Mouse (Mus musculus) stomach, embryonic 16.5 days (tissue): ENCODE measurements around the gene Naa25. TPM values are rescaled to one million over a fixed set of nuclear protein-coding genes. Genes with fewer than 3 reads are reported as not detected.

Experiments used
- ATAC-seq: fragments of 200-750 bp; cut with Nextera tagmentation; 2 replicates; pipeline ENCODE4 v1.8.0; 2017; ENCODE audit warnings: moderate number of reproducible peaks, moderate TSS enrichment; ENCODE audit not compliant: insufficient read depth, low FRiP score
- H3K27ac ChIP-seq: fragments of 300-500 bp; sonication (generic); 2 replicates; pipeline ENCODE4 v1.5.1; 2014; ENCODE audit warnings: low read length
- H3K27me3 ChIP-seq: fragments of 300-500 bp; sonication (generic); 2 replicates; pipeline ENCODE4 v1.6.1; 2014; ENCODE audit warnings: low read length, control low read depth, mixed read lengths; ENCODE audit not compliant: control insufficient read depth, insufficient read depth
- H3K36me3 ChIP-seq: fragments of 300-500 bp; sonication (generic); 2 replicates; pipeline ENCODE4 v1.6.1; 2014; ENCODE audit warnings: low read length; ENCODE audit not compliant: control insufficient read depth, insufficient read depth
- H3K4me1 ChIP-seq: fragments of 300-500 bp; sonication (generic); 2 replicates; pipeline ENCODE4 v1.6.1; 2014; ENCODE audit warnings: low read length, control low read depth, mixed read lengths; ENCODE audit not compliant: control insufficient read depth, insufficient read depth
- H3K4me2 ChIP-seq: fragments of 300-500 bp; sonication (generic); 2 replicates; pipeline ENCODE4 v1.6.1; 2014; ENCODE audit warnings: low read depth, low read length, mixed read lengths
- H3K4me3 ChIP-seq: fragments of 300-500 bp; sonication (generic); replicated peaks from 2 replicates; pipeline ENCODE4 v1.5.1; 2014; ENCODE audit warnings: mild to moderate bottlenecking, low read length
- H3K9ac ChIP-seq: fragments of 300-500 bp; sonication (generic); 2 replicates; pipeline ENCODE4 v1.6.1; 2014; ENCODE audit warnings: low read length
- H3K9me3 ChIP-seq: fragments of 300-500 bp; sonication (generic); replicated peaks from 2 replicates; pipeline ENCODE4 v1.6.1; 2016; ENCODE audit warnings: low read length, control low read depth; ENCODE audit not compliant: control insufficient read depth
- WGBS: fragments of 180-500 bp; shearing (Covaris S2); extraction: QIAGEN DNeasy Blood & Tissue Kit; methylation state at CpG from one replicate; pipeline ENCODE4 v1.1.7; 2014; 5-methylcytosine and 5-hydroxymethylcytosine counted together
- polyA plus RNA-seq: library from polyadenylated mRNA; unstranded; fragments of >200 nt; fragmentation: Nextera tagmentation; extraction: Ambion mirVana; gene quantifications from 2 replicates; pipeline ENCODE4 v1.2.1, GENCODE M21; 2015

The Naa25 gene
- polyA plus RNA-seq, 1 experiment from 2014 or later: 43.4 TPM

GRCm38 (mm10) chr5:121477680-121478079 is 79.9 kb downstream of the Naa25 start:
- H3K9ac ChIP-seq: no peak overlapping the region
- peak; percentile 44; the same call in 1 of the 2 replicates for ATAC-seq
- WGBS: 31% methylated on average over 3 of the region's 3 CpGs
- no peaks in the 10 kb centered on the region for H3K9me3 ChIP-seq
- H3K36me3 ChIP-seq: no peaks in the 10 kb centered on the region
- H3K4me2 ChIP-seq: no peak overlapping the region
- H3K27me3 ChIP-seq: no peaks in the 10 kb centered on the region
- H3K27ac ChIP-seq: no peak overlapping the region
- H3K4me1 ChIP-seq: 0 out of 2 replicates have a peak, but pooled peaks cover 4% of the 10 kb centered on the region
- H3K4me3 ChIP-seq: no peak overlapping the region

GRCm38 (mm10) chr5:121484801-121485200 is 87.1 kb downstream of the Naa25 start:
- H3K4me3 ChIP-seq: no peak overlapping the region
- no peaks in the 10 kb centered on the region for H3K36me3 ChIP-seq
- 56% methylated on average over 5 of the region's 5 CpGs for WGBS
- no peak overlapping the region for H3K9ac ChIP-seq
- no peaks in the 10 kb centered on the region for H3K27me3 ChIP-seq
- no peak overlapping the region for H3K27ac ChIP-seq
- H3K9me3 ChIP-seq: no peaks in the 10 kb centered on the region
- H3K4me2 ChIP-seq: no peak overlapping the region
- no peak for ATAC-seq
- H3K4me1 ChIP-seq: no peaks in the 10 kb centered on the region

DNA sequence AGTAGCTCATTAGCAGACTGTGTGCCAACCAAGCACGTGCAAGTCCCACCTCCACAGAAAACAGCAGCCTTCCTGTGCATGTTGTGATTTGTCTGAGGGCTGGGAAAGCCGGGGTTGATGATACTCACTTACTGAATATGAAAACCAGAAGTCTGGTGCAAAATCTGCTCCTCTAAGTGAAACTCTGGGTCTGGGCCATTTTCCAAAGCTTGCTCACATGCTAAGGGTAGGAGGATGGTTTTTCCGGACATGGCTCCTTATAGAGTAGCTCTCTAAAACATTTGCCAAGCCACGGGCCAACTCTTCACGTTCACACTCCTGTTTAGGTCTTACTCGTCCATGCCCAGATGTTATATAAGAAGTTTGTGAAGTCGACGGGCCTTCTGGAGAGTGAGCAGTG is 95.6 kb downstream of the Naa25 start:
- Histone ChIP-seq H3K27ac (no peak overlapping the region), H3K9ac (no peak overlapping the region), H3K4me2 (no peak overlapping the region), H3K4me3 (no peak overlapping the region), H3K27me3 (no peaks in the 10 kb centered on the region), H3K36me3 (no peaks in the 10 kb centered on the region), H3K4me1 (no peaks in the 10 kb centered on the region), H3K9me3 (no peaks in the 10 kb centered on the region)
- no peak for ATAC-seq
- 71% methylated on average over 8 of the region's 8 CpGs for WGBS

Other genes with a start within 250 kb of the Naa25 start
- gene Ptpn11, start 206.5 kb upstream of the Naa25 start, polyA plus RNA-seq: 14.4 and 14.7 TPM in 2 replicates
- gene Rpl6, start 193.5 kb upstream of the Naa25 start, polyA plus RNA-seq: 510 and 591 TPM in 2 replicates
- 3.7 and 4.1 TPM in 2 replicates for gene Hectd4, start 177.7 kb upstream of the Naa25 start, polyA plus RNA-seq
- 74.7 and 77.1 TPM in 2 replicates for gene Trafd1, start 12.3 kb upstream of the Naa25 start, polyA plus RNA-seq
- gene Tmem116, start 54.0 kb downstream of the Naa25 start, polyA plus RNA-seq: 3.5 and 4.5 TPM in 2 replicates
- gene Erp29, start 54.6 kb downstream of the Naa25 start, polyA plus RNA-seq: 185 and 207 TPM in 2 replicates
- 0.10 TPM in 1 of 2 replicates, not detected in the other for gene Adam1b, start 105.5 kb downstream of the Naa25 start, polyA plus RNA-seq
- gene Adam1a, start 147.5 kb downstream of the Naa25 start, polyA plus RNA-seq: 0.81 and 1.3 TPM in 2 replicates
- 0.54 TPM in 1 of 2 replicates, not detected in the other for gene Gm42878, start 147.5 kb downstream of the Naa25 start, polyA plus RNA-seq
- gene Mapkapk5, start 148.0 kb downstream of the Naa25 start, polyA plus RNA-seq: 44.3 and 45.7 TPM in 2 replicates
- gene Aldh2, start 195.9 kb downstream of the Naa25 start, polyA plus RNA-seq: 224 and 249 TPM in 2 replicates
- gene Acad12, start 221.0 kb downstream of the Naa25 start, polyA plus RNA-seq: 2.6 and 2.8 TPM in 2 replicates